Mouse (Mus musculus) retina, embryonic 14.5 days (tissue): ENCODE measurements at regions not wholly inside any gene's neighbourhood (a gene's known extent, or its start where the extent isn't known, plus 50 kb on each side); places are given as distances from the start of the nearest gene placed in this dataset.

Experiments
- DNase-seq: peaks from one replicate; pipeline ENCODE4 v3.0.0-alpha.2; 2015; ENCODE audit warnings: low spot score

- DNase-seq = no peak
Observed at GRCm38 (mm10) chr13:6255728-6256496, 292.0 kb upstream of the Pitrm1 start.

DNA sequence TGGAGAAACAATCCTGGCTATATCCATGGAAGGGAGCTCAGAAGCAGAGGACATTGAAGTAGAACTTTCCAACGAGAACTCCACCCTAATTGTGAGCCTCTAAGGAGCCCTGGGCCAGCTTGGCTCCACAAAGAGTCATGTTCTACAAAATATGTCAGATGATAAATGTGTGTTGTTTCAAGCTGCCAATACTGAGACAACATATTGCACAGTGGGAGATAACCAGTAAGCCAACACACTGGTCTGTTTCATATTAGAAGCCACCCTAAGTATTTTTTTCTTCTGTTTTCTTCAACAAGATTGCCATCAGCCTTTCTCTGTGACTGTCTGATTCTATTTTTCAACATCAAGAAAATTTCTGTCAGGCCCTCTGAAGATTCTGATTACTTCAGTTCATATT is 289.5 kb upstream of the Pitrm1 start:
- DNase-seq = no peak

DNA sequence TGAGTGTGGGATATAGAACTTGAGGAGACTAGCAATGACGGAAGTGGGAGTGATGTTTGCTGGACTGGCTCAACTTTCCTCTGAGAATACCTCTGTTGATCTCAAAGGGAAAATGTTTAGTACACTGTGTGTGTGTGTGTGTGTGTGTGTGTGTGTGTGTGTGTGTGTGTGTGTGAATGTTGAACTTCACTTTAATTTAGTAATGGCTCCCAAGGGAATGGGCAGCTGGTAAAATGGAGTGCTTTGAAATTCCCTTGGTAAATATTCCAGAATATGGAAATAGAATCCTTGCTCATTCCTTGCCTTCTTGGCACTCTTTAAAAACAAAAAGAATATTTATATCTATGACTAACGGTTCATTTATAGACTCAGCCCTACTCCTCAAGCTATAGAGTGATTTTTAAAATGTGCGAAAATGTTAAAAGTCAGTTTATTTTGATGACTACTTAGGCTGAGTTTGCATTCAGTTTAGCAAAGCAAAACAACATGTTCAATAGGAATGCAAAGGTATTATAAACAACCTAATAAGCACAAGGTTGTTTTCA is 287.6 kb upstream of the Pitrm1 start:
- no peak for DNase-seq

GRCm38 (mm10) chr13:6261458-6261857 is 286.5 kb upstream of the Pitrm1 start:
- no peak for DNase-seq

- DNase-seq = no peak
Observed at GRCm38 (mm10) chr13:6270546-6270945, 277.4 kb upstream of the Pitrm1 start.

- no peak for DNase-seq
Observed at GRCm38 (mm10) chr13:6272932-6273331, 275.0 kb upstream of the Pitrm1 start.

GRCm38 (mm10) chr13:6280073-6280472 is 267.9 kb upstream of the Pitrm1 start:
- DNase-seq = no peak

GRCm38 (mm10) chr13:6288109-6288508 is 259.8 kb upstream of the Pitrm1 start:
- no peak for DNase-seq

DNA sequence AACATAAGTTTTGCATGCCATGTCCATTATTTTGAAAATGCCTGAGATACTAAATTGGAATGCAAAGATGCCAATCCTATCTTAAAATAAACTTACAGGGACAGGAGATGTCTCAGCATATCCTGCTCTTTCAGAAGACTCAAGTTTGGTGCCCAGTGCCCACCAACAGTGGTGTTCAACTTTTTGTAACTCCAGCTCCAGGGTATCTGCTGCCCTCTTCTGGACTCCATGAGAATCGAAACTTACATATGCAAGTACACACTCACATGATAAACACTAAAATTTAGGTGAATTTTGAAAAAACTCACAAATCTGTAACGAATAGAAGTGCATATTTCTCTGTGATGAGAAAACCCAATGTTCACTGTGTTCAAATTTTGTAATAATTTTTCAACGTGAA is 255.9 kb upstream of the Pitrm1 start:
- peak; percentile 8 for DNase-seq

DNA sequence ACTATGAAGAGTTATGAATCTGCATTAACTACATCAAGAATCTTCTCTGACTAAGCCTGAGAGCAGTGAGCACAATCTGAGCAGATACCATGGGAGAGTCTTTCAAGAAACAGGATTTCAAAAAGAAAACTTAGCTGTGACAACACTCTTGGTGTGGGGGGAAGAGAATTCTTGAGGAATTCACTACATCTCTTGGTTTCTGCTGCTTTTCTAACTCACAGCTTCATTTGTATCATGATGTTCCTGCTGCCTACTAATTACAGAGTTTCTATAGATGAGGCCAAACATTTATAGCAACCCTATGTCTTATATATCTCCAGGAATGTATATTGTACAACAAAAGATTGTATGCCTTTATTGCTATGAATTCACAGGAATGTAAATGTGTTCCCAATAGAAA is 242.2 kb upstream of the Pitrm1 start:
- DNase-seq = no peak

DNA sequence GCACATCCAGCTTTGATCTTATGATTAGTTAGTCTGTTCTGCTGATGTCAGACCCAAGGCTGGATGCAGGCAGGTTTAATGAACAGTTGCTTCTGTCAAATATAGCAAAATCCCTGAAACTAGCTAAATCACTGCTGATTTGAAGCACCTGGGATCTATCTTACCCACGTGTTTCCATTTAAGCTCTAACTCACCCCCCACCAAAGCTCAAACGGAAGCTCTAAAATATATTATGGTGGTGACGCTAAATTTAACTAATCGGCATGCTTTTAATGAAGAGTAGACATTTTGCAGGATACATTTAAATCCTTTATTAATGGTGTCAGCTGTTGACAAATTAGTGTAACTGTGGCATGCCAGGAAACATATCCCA is 241.3 kb upstream of the Pitrm1 start:
- DNase-seq = no peak

DNA sequence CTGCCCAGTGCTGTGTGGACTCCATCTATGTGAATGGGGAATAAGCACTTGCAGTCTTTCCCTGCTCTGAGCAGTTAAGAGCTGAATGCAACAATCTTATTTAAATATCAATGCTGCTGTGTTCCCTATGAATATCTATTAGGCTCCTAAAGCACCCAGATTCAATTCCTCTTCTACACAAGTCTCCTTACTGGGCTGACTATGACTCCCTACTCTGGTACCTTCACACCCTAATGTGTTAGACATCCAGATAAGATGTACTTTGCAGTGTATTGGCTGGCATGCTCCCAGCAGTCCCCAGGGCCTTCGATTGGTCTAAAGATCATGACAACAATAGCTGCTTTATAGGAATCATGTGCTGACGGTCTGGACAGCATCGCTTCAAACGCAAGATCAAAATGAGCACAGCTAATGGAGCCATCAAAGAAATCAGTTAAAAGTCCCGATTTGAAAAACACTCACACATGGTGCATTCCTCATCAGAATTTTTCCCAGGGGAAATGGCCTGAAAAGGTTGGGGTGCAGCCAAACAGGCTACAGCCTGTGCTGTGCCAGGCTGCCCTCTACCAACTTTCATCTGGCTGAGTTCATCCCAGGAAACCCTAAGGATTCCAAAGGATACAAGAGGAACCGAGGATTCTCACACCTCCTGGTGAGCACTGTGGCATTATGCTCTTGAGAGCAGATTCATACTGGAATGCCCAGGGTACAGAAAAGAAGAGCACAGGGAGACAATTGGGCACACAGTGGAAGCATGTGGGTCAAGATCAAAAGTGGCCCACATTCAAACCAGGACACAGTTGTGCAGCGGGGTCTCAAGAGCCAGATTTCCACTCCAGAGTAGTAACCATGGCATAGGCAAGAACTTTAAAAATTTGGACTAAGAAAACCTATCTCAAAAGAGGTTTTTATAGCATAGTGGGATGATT is 240.7 kb upstream of the Pitrm1 start:
- DNase-seq = no peak

DNA sequence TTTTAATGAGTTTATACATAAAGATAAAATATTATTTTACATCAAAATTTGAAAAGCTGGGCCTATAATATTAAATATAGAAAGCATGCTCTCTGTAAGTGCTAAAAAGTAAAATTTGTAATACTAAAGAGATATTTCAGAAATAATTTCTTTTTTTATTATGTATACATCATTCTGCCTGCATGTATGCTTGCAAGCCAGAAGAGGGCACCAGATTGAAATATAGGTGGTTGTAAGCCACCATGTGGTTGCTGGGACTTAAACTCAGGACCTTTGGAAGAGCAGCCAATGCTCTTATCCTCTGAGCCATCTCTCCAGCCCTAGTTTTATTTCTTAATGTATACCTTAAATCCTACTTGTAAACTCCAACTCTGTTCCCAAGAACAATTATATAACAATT is 231.7 kb upstream of the Pitrm1 start:
- no peak for DNase-seq

DNA sequence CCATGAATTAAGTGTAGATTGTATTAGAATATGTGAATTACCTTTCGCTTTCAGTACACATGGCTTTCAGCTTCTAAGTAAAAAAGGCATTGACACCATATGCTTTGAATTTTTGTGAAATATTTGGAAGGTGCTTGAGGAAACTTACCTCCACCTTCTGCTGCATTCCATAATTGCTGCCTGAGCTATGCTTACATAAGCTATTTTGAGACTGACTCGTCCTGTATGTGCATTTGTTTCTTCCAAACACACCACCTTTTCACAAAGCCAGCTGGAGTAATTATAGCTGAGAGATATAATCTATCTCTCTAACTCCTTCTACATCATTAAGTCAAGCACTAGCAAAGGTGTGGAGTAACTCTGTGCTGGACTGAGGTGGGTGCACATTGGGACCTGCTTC is 224.0 kb upstream of the Pitrm1 start:
- no peak for DNase-seq

- no peak for DNase-seq
Observed at GRCm38 (mm10) chr13:6330320-6330950, 217.5 kb upstream of the Pitrm1 start.

- no peak for DNase-seq
Observed at GRCm38 (mm10) chr13:6340157-6340556, 207.8 kb upstream of the Pitrm1 start.

DNA sequence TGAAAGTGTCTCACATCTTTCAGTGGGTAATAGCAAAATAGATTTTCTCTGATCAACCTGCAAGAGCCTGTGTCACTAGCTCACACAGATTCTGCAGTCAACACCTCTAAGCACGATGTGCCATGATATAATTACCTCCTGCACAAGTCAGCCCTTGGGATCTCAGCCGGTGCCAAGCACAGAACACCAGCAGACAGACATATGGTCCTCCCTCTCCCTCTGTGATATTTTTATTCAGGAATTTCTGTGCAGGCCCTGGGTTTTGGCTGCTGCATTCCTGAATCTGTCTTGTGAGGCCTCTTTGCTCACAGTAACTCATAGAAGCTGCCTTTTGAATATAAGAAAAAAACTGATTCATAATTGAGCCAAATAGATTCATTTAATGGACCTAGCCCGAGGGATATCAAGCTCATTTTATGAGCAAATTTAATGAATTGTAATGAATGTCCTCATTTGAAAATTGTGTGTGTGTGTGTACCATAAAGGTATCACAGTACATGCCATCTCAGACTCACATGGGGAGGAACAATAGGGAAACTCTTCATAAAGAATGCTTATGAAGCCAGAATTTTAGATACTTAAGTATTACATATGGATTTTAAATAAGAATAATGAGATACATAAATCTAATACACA is 206.7 kb upstream of the Pitrm1 start:
- DNase-seq = no peak

GRCm38 (mm10) chr13:6365169-6365568 is 182.8 kb upstream of the Pitrm1 start:
- peak; percentile 11 for DNase-seq

- no peak for DNase-seq
Observed at GRCm38 (mm10) chr13:6367661-6368060, 180.3 kb upstream of the Pitrm1 start.

DNA sequence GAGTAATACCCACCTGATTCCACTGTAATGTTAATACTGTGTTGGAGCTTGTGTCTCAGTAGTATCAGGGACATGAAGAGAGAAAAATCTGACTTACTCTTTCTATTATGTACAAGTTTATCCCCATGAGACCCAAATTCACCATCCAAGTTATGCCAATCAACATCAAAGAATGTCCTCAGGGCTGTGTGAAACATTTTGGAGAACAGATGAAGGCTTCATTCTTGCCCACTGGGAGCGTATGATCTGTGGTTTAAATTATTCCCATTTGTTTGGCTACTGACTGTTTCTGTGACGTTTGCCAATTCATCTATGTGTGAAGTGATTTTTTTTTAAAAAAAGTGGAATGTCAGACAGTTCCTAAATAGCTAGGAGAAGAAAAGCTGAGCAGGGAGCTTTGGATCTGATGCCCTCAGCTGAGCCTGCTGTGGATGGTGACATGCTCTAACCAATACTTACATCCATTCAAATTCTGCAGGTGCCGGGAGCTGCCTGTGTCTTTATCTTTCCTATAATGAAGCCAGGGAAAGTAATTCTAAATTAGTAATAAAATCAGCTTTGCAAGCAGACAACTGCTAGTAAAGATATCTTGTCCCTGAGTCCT is 173.3 kb upstream of the Pitrm1 start:
- DNase-seq = no peak

DNA sequence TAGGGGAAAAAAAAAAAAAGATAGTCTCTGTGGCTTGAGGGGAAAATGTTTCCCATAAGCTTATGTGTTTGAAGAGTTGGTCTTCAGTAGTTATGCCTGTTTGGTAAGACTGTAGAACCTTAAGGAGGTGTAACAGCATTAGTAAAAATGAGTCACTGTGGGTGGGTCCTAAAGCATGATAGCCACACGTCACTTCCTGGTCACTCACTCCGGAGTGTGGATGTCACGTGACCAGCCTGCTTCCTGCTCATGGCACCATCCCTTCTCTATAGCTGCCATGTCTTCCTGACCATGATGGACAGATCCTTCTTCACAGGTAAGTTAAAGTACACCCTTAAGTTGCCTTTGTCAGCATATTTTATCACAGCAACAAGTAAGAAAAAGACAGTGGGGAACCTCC is 170.0 kb upstream of the Pitrm1 start:
- no peak for DNase-seq
